Mouse (Mus musculus) midbrain, embryonic 11.5 days (tissue): ENCODE results near the gene Lrwd1. TPM values are rescaled to one million over a fixed set of nuclear protein-coding genes. Genes with fewer than 3 reads are reported as not detected.
A peak's percentile ranks its signal among the peaks of the same experiment; 100 is the strongest.
"Not testable (repeated sequence)": the region's sequence is repeated elsewhere in the genome, so short reads cannot be mapped to it uniquely, and the experiment has no call there.

Experiments used
- ATAC-seq: fragments of 200-750 bp; cut with Nextera tagmentation; 2 replicates; pipeline ENCODE4 v1.8.0; 2017; ENCODE audit warnings: moderate TSS enrichment, moderate library complexity; ENCODE audit not compliant: low FRiP score
- DNase-seq: peaks from one replicate; pipeline ENCODE4 v3.0.0; 2015; ENCODE audit warnings: low spot score; ENCODE audit errors: missing footprints
- H3K27ac ChIP-seq: fragments of 300-500 bp; sonication (generic); 2 replicates; pipeline ENCODE4 v1.5.1; 2014; ENCODE audit warnings: low read depth, low read length
- H3K27me3 ChIP-seq: fragments of 300-500 bp; sonication (generic); 2 replicates; pipeline ENCODE4 v1.6.1; 2014; ENCODE audit warnings: mild to moderate bottlenecking, low read length, moderate library complexity, mixed read lengths; ENCODE audit not compliant: control insufficient read depth, insufficient read depth
- H3K36me3 ChIP-seq: fragments of 300-500 bp; sonication (generic); 2 replicates; pipeline ENCODE4 v1.6.1; 2014; ENCODE audit warnings: mild to moderate bottlenecking, low read length, moderate library complexity, mixed read lengths; ENCODE audit not compliant: control insufficient read depth, insufficient read depth
- H3K4me1 ChIP-seq: fragments of 300-500 bp; sonication (generic); 2 replicates; pipeline ENCODE4 v1.6.1; 2014; ENCODE audit warnings: low read length; ENCODE audit not compliant: control insufficient read depth, insufficient read depth
- H3K4me2 ChIP-seq: fragments of 300-500 bp; sonication (generic); 2 replicates; pipeline ENCODE4 v1.6.1; 2014; ENCODE audit warnings: mild to moderate bottlenecking, moderate library complexity
- H3K4me3 ChIP-seq: fragments of 300-500 bp; sonication (generic); 2 replicates; pipeline ENCODE4 v1.5.1; 2014; ENCODE audit warnings: low read depth, low read length
- H3K9ac ChIP-seq: fragments of 300-500 bp; sonication (generic); 2 replicates; pipeline ENCODE4 v1.6.1; 2014; ENCODE audit warnings: low read length
- H3K9me3 ChIP-seq: fragments of 300-500 bp; sonication (generic); 2 replicates; pipeline ENCODE4 v1.6.1; 2016; ENCODE audit warnings: low read length; ENCODE audit not compliant: control insufficient read depth
- WGBS: fragments of 180-500 bp; shearing (Covaris S2); extraction: QIAGEN DNeasy Blood & Tissue Kit; methylation state at CpG from one replicate; pipeline ENCODE4 v1.1.7; 2014; 5-methylcytosine and 5-hydroxymethylcytosine counted together
- polyA plus RNA-seq: library from polyadenylated mRNA; unstranded; fragments of >200 nt; fragmentation: Nextera tagmentation; extraction: Ambion mirVana; gene quantifications from 2 replicates; pipeline ENCODE4 v1.2.1, GENCODE M21; 2014

Gene Lrwd1
- polyA plus RNA-seq, 1 experiment from 2014 or later = 40.9 TPM

DNA sequence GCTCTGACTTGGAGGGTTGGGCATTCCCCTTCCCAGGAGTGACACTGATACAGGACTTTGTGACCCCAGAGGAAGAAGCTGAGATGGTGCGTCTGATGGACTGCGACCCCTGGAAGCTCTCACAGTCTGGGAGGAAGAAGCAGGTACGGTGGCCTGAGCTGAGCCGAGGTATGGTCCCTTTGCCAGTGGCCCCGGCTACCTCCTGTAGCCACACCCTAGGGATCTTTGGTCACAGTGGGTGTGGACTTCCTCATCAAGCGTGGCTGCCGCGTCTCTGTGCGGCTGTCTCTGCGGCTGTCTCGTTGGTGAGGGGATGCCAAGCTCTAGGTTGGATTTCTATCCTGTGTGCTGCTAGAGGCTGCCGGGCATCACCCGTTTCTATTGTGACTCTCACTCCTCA lies 3.5 kb upstream of the Lrwd1 start:
- Histone ChIP-seq H3K36me3 (peaks cover 20% of the 10 kb centered on the region), H3K27me3 (no peaks in the 10 kb centered on the region), H3K4me1 (peaks cover 10% of the 10 kb centered on the region), H3K9ac (no peak overlapping the region), H3K9me3 (no peaks in the 10 kb centered on the region), H3K27ac (no peak overlapping the region), H3K4me3 (no peak overlapping the region), H3K4me2 (no peak overlapping the region)
- ATAC-seq (no peak), DNase-seq (no peak)
- WGBS = 96% methylated on average over 13 of the region's 13 CpGs

GRCm38 (mm10) chr5:136137658-136138274 lies 1.9 kb upstream of the Lrwd1 start:
- Histone ChIP-seq H3K4me3 (no peak overlapping the region), H3K27ac (no peak overlapping the region), H3K9ac (no peak overlapping the region), H3K4me2 (no peak overlapping the region), H3K27me3 (no peaks in the 10 kb centered on the region), H3K36me3 (peaks cover 25% of the 10 kb centered on the region), H3K4me1 (peaks cover 10% of the 10 kb centered on the region), H3K9me3 (no peaks in the 10 kb centered on the region)
- peak; percentile 89 for DNase-seq
- ATAC-seq = no peak
- WGBS = 75% methylated on average over 13 of the region's 13 CpGs

GRCm38 (mm10) chr5:136136292-136136990 lies 567 bp upstream of the Lrwd1 start:
- H3K27ac ChIP-seq = no peak overlapping the region
- H3K4me2 ChIP-seq = peak overlapping the region; percentile 73
- ATAC-seq = 0 out of 2 replicates have a peak, but pooled peaks have one; percentile 7
- peaks cover 23% of the 10 kb centered on the region for H3K36me3 ChIP-seq
- 10% methylated on average over 20 of the region's 20 CpGs for WGBS
- peak overlapping the region; percentile 66 for H3K9ac ChIP-seq
- H3K4me3 ChIP-seq = peak overlapping the region; percentile 73
- H3K27me3 ChIP-seq = no peaks in the 10 kb centered on the region
- DNase-seq = no peak
- H3K9me3 ChIP-seq = no peaks in the 10 kb centered on the region
- H3K4me1 ChIP-seq = peaks cover 10% of the 10 kb centered on the region

- H3K36me3 ChIP-seq = peaks cover 32% of the 10 kb centered on the region
- WGBS = 89% methylated on average over 10 of the region's 10 CpGs
- no peak for DNase-seq
These were observed 13.7 kb downstream of the Lrwd1 start for GRCm38 (mm10) chr5:136122165-136122564.

DNA sequence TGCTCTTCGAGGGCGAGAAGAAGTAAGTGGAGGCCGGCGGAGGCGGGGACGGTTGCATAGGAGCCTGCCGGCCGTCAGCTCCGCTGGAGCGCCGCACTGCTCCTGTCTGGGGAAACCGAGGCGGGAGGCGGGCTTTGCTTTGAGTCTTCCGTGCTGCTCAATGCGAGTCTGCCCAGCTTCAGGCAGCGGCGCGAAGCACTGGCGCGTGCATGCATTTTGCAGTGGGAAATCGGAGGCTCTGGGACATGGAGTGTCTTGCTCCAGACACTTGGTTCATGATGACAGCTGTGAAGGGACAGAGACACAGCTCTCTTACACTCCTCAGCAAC lies 19.1 kb downstream of the Lrwd1 start:
- Histone ChIP-seq H3K4me3 (peak overlapping the region; percentile 91), H3K27ac (no peak overlapping the region), H3K4me2 (peak overlapping the region; percentile 92), H3K9me3 (no peaks in the 10 kb centered on the region), H3K36me3 (peaks cover 12% of the 10 kb centered on the region), H3K27me3 (no peaks in the 10 kb centered on the region), H3K9ac (peak overlapping the region; percentile 83), H3K4me1 (peaks cover 15% of the 10 kb centered on the region)
- no peak for DNase-seq
- 0% methylated on average over 22 of the region's 22 CpGs for WGBS
- ATAC-seq = peak; percentile 71

More at GRCm38 (mm10) chr5:136122165-136122564, 13.7 kb downstream of the Lrwd1 start:
- H3K27me3 ChIP-seq = no peaks in the 10 kb centered on the region
- no peak overlapping the region for H3K4me3 ChIP-seq
- H3K27ac ChIP-seq = no peak overlapping the region
- H3K4me1 ChIP-seq = peaks cover 7% of the 10 kb centered on the region
- no peak overlapping the region for H3K9ac ChIP-seq
- no peak for ATAC-seq
- H3K4me2 ChIP-seq = no peak overlapping the region
- H3K9me3 ChIP-seq = no peaks in the 10 kb centered on the region

GRCm38 (mm10) chr5:136115891-136116783 lies 19.7 kb downstream of the Lrwd1 start, which contains the start of gene Polr2j:
Gene Polr2j, plus strand, starts transcription at chr5:136116631.
- Histone ChIP-seq H3K27ac (no peak within 1 kb of the TSS), H3K9ac (peak within 1 kb of the TSS; percentile 83), H3K9me3 (no peaks in the 10 kb centered on the region), H3K27me3 (no peaks in the 10 kb centered on the region), H3K4me1 (peaks cover 15% of the 10 kb centered on the region), H3K4me3 (peak within 1 kb of the TSS; percentile 91), H3K36me3 (peaks cover 9% of the 10 kb centered on the region), H3K4me2 (peak within 1 kb of the TSS; percentile 92)
- peak; percentile 100 for DNase-seq
- ATAC-seq = peak; percentile 95
- 4% methylated on average over 42 of the region's 42 CpGs for whole genome bisulfite sequencing

- not testable (repeated sequence) for H3K27ac ChIP-seq, H3K4me3 ChIP-seq, ATAC-seq, H3K27me3 ChIP-seq, H3K36me3 ChIP-seq, H3K4me2 ChIP-seq, DNase-seq, H3K9me3 ChIP-seq, H3K9ac ChIP-seq
- WGBS = 39% methylated on average over 4 of the region's 4 CpGs
- peaks cover 15% of the 10 kb centered on the region for H3K4me1 ChIP-seq
These were observed 22.3 kb downstream of the Lrwd1 start for GRCm38 (mm10) chr5:136113546-136113945.

GRCm38 (mm10) chr5:136109042-136109441 lies 26.8 kb downstream of the Lrwd1 start:
- 85% methylated on average over 3 of the region's 3 CpGs for WGBS
- no peak overlapping the region for H3K4me3 ChIP-seq
- H3K9ac ChIP-seq = no peak overlapping the region
- no peak for ATAC-seq
- no peak for DNase-seq
- no peaks in the 10 kb centered on the region for H3K36me3 ChIP-seq
- H3K4me1 ChIP-seq = no peaks in the 10 kb centered on the region
- no peaks in the 10 kb centered on the region for H3K27me3 ChIP-seq
- H3K27ac ChIP-seq = no peak overlapping the region
- H3K4me2 ChIP-seq = no peak overlapping the region
- H3K9me3 ChIP-seq = no peaks in the 10 kb centered on the region

DNA sequence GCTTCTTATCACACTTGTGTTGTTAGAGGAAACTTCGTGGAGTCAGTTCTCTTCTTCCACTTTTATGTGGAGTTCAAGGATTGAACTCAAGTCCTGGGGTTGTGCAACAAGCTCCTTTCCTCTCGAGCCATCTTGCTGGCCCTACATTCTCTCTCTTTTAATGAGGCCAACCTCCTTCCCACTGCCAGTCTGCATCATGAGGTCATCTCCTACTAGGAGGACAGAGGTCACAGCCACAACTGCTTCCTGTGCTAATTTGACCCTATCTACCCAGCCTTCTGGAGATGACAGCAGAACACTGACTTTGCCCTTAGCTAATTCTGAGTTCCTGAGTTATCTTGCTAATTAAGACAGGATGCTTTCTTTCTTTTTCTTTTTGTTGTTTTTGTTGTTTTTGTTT lies 27.4 kb downstream of the Lrwd1 start:
- Histone ChIP-seq H3K9me3 (no peaks in the 10 kb centered on the region), H3K9ac (no peak overlapping the region), H3K4me1 (no peaks in the 10 kb centered on the region), H3K4me3 (no peak overlapping the region), H3K27me3 (no peaks in the 10 kb centered on the region), H3K27ac (no peak overlapping the region), H3K4me2 (no peak overlapping the region), H3K36me3 (no peaks in the 10 kb centered on the region)
- WGBS = 56% methylated on average over 2 of the region's 2 CpGs
- no peak for ATAC-seq
- DNase-seq = no peak
